Comparison of ENCODE assay signal across 8 mouse cellular contexts in the genomic region with DNA sequence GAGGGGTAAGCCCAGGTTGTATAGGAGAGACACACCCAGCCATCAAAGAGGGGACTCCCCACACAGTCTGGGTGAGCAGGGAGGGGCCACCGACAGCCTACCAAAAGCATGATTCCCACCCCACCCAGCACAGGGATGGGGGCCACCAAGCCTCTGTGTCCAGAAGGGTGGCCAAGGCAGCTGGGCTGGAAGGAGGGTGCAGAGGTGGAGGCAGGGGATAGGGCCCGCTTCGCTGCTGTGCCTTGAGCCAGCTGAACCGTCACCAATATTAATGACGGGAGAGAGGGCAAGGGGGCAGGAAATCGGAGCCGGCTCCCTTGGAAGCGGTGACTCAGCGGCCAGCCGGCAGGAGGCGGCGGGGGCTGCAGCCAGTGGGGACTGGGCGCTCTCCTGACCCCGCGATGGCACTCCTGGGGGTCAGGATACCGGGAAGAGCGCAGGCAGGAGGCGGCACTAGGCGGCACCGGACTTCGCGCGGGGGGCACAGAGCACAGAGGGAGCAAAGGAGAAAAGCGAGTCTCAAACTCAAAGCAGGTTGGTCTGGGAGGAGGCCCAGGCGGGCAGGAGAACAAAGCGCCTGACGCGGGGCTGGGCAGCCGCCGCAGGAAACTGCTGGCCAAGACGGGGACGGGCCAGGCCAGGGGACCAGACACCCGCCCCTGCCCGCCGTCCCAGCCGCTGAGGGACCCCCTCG. TPM values are rescaled to one million over a fixed set of nuclear protein-coding genes. Genes with fewer than 3 reads are reported as not detected.
DNase-seq lines count a peak whose midpoint lies in the region; ATAC-seq lines count a peak whose summit lies in the region.

No protein-coding gene starts in this region.

- peak overlapping the region; percentile 55 for H3K4me3 ChIP-seq in heart, embryonic 10.5 days
- H3K4me3 ChIP-seq in midbrain, embryonic 10.5 days = peak overlapping the region; percentile 54

- peak; percentile 23 for DNase-seq in ovary, postnatal 36 days (ENCODE audit: low spot score)
- DNase-seq in ovary, postnatal 14 days (ENCODE audit: low spot score) = no peak
- peak; percentile 84 for DNase-seq in heart, embryonic 10.5 days (ENCODE audit: low spot score)
- DNase-seq in kidney, adult 8-10 months = peak; percentile 73 to 76
- peak; percentile 73 for DNase-seq in midbrain, embryonic 10.5 days (ENCODE audit: low spot score)
- DNase-seq in urinary bladder, postnatal 36 days (ENCODE audit: low spot score in 2 of 2) = no peak
- no peak for DNase-seq in thymus, postnatal 14 days

- no peaks in the 10 kb centered on the region for H3K9me3 ChIP-seq in heart, embryonic 10.5 days
- H3K9me3 ChIP-seq in midbrain, embryonic 10.5 days (replicated peaks) = no peaks in the 10 kb centered on the region

- H3K4me1 ChIP-seq in heart, embryonic 10.5 days = peaks cover 9% of the 10 kb centered on the region; the same call in 1 of the 2 replicates
- peaks cover 22% of the 10 kb centered on the region for H3K4me1 ChIP-seq in midbrain, embryonic 10.5 days

- H3K36me3 ChIP-seq in heart, embryonic 10.5 days = no peaks in the 10 kb centered on the region
- 0 out of 2 replicates have a peak, but pooled peaks cover 8% of the 10 kb centered on the region for H3K36me3 ChIP-seq in midbrain, embryonic 10.5 days

- 2% methylated on average over 37 of the region's 37 CpGs for WGBS in heart, embryonic 10.5 days
- 3% methylated on average over 37 of the region's 37 CpGs for WGBS in midbrain, embryonic 10.5 days

- H3K27me3 ChIP-seq in heart, embryonic 10.5 days (ENCODE audit: insufficient read depth, poor library complexity, severe bottlenecking) = peaks cover 58% of the 10 kb centered on the region
- peaks cover 40% of the 10 kb centered on the region for H3K27me3 ChIP-seq in midbrain, embryonic 10.5 days (ENCODE audit: low read depth, poor library complexity, severe bottlenecking)

- H3K27ac ChIP-seq in heart, embryonic 10.5 days = peak overlapping the region; percentile 80
- H3K27ac ChIP-seq in midbrain, embryonic 10.5 days (replicated peaks) = peak overlapping the region; percentile 86

- ATAC-seq in erythroid progenitor cell, adult 5-6 weeks (replicated peaks; ENCODE audit: low FRiP score, poor library complexity, severe bottlenecking) = no peak

RNA-seq across cellular contexts. Expression of a gene that starts 24.5 kb away (rescaled TPM):
- 1.1 and 2.6 TPM in 2 replicates for polyA plus RNA-seq in heart, embryonic 10.5 days (2016; fragmentation: Nextera tagmentation; extraction: Ambion mirVana)
- 6.5 and 8.8 TPM in 2 replicates for polyA plus RNA-seq in midbrain, embryonic 10.5 days (2016; fragmentation: Nextera tagmentation; extraction: Ambion mirVana)
- total RNA-seq in erythroid progenitor cell, adult 5-6 weeks (2015; ENCODE audit: low replicate concordance) = not detected in 2 replicates
- 0.51 TPM in 1 of 2 replicates, not detected in the other for total RNA-seq in erythroid progenitor cell, adult 5-6 weeks (2017; ENCODE audit: low replicate concordance)

RNA-seq across cellular contexts. Expression of a gene that starts 40.3 kb away (rescaled TPM):
- polyA plus RNA-seq in heart, embryonic 10.5 days (2016; fragmentation: Nextera tagmentation; extraction: Ambion mirVana) = 705 and 1,033 TPM in 2 replicates
- 1,028 and 1,324 TPM in 2 replicates for polyA plus RNA-seq in midbrain, embryonic 10.5 days (2016; fragmentation: Nextera tagmentation; extraction: Ambion mirVana)
- total RNA-seq in erythroid progenitor cell, adult 5-6 weeks (2015; ENCODE audit: low replicate concordance) = 400 and 410 TPM in 2 replicates
- 381 and 412 TPM in 2 replicates for total RNA-seq in erythroid progenitor cell, adult 5-6 weeks (2017; ENCODE audit: low replicate concordance)

Comparison
In these comparisons a context has a peak if more than half of its experiments do, and no peak if none do; other contexts are left out.
1. DNase-seq: peak in ovary, postnatal 36 days (single experiment), heart, embryonic 10.5 days (single experiment), kidney, adult 8-10 months (2 of 2) and midbrain, embryonic 10.5 days (single experiment); none in ovary, postnatal 14 days (single experiment), urinary bladder, postnatal 36 days (0 of 2) and thymus, postnatal 14 days (single experiment).